Mouse (Mus musculus) cerebellum, adult 2 months (tissue): Measurements from ENCODE around the gene Cap2.

Experiments used
- CTCF ChIP-seq: fragments of 200-500 bp; IDR thresholded peaks from 2 replicates; pipeline ENCODE4 v1.5.1; 2011; ENCODE audit warnings: low read depth, mild to moderate bottlenecking, control low read depth, low read length, moderate library complexity, borderline replicate concordance; ENCODE audit not compliant: insufficient read depth
- POLR2A ChIP-seq: fragments of 200-500 bp; IDR thresholded peaks from 2 replicates; pipeline ENCODE4 v1.6.1; 2011; ENCODE audit warnings: low read length, control low read depth, borderline replicate concordance; ENCODE audit not compliant: insufficient read depth

DNA sequence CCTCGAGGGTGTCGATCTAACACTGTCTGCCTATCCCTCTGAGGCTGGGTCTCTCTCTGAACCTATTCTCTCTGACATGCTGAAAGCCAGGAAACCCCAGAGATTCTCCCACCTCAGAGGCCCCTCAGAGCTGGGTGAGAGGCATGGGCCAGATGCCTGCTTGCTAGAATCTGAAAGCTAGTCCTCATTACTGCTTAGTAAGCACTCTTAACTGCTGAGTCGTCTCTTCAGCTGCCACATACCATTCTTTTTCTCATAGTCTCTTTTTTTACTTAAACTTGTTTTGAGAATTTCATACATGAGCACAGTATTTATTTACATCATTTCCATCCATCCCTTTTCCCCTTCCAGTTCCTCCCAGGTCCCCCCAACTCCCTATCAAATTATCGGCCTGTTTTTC is 89.2 kb downstream of the Cap2 start:
- TF ChIP-seq POLR2A (no peak), CTCF (no peak)
